Mouse (Mus musculus) liver, embryonic 14.5 days (tissue): ENCODE measurements at regions not wholly inside any gene's neighbourhood (a gene's known extent, or its start where the extent isn't known, plus 50 kb on each side); places are given as distances from the start of the nearest gene placed in this dataset.

Experiments used
- ATAC-seq: fragments of 200-750 bp; cut with Nextera tagmentation; 2 replicates; pipeline ENCODE4 v1.8.0; 2017; ENCODE audit warnings: moderate number of reproducible peaks, mild to moderate bottlenecking, moderate library complexity; ENCODE audit not compliant: insufficient read depth
- DNase-seq, 3 experiments: peaks; one replicate each; pipeline ENCODE4 v3.0.0-alpha.2; 2012 to 2013; ENCODE audit warnings: low read depth in 3 of 3, low spot score in 3 of 3
- H3K27ac ChIP-seq: fragments of 300-500 bp; sonication (generic); 2 replicates; pipeline ENCODE4 v1.5.1; 2014; ENCODE audit warnings: moderate library complexity, mild to moderate bottlenecking, control low read depth, inconsistent platforms
- H3K27me3 ChIP-seq: fragments of 300-500 bp; sonication (generic); 2 replicates; pipeline ENCODE4 v1.6.1; 2014; ENCODE audit warnings: mild to moderate bottlenecking, low read length, moderate library complexity; ENCODE audit not compliant: control insufficient read depth, insufficient read depth
- H3K36me3 ChIP-seq: fragments of 300-500 bp; sonication (generic); replicated peaks from 2 replicates; pipeline ENCODE4 v1.6.1; 2014; ENCODE audit warnings: low read depth; ENCODE audit not compliant: control insufficient read depth, insufficient read depth
- H3K4me1 ChIP-seq, 2 experiments: fragments of 200-500 bp in 1 of 2; fragments of 300-500 bp in 1 of 2; sonication (generic) in 1 of 2; replicated peaks; 2 replicates each; pipeline ENCODE4 v1.6.1; 2012 to 2014; ENCODE audit warnings: antibody characterized with exemption in 1 of 2, inconsistent platforms in 1 of 2, low read length in 1 of 2; ENCODE audit not compliant: control insufficient read depth in 2 of 2, insufficient read depth in 2 of 2
- H3K4me2 ChIP-seq: fragments of 300-500 bp; sonication (generic); 2 replicates; pipeline ENCODE4 v1.6.1; 2014; ENCODE audit warnings: low read depth, mild to moderate bottlenecking, control low read depth, moderate library complexity
- H3K4me3 ChIP-seq, 2 experiments: fragments of 200-500 bp in 1 of 2; fragments of 300-500 bp in 1 of 2; sonication (generic) in 1 of 2; 2 replicates each; pipeline ENCODE4 v1.5.1; 2012 to 2014; ENCODE audit warnings: low read depth in 2 of 2, low read length in 2 of 2, mild to moderate bottlenecking in 2 of 2, control low read depth in 1 of 2, inconsistent platforms in 1 of 2, moderate library complexity in 1 of 2; ENCODE audit not compliant: insufficient read depth in 1 of 2
- H3K9ac ChIP-seq: fragments of 300-500 bp; sonication (generic); replicated peaks from 2 replicates; pipeline ENCODE4 v1.6.1; 2014; ENCODE audit warnings: mild to moderate bottlenecking, control low read depth, moderate library complexity
- H3K9me3 ChIP-seq: fragments of 300-500 bp; sonication (generic); 2 replicates; pipeline ENCODE4 v1.6.1; 2016; ENCODE audit warnings: low read length, mixed read lengths; ENCODE audit not compliant: control insufficient read depth
- CTCF ChIP-seq: IDR thresholded peaks from 2 replicates; pipeline ENCODE4 v1.5.1; 2016; ENCODE audit warnings: antibody characterized with exemption, low read depth, control low read depth
- EP300 ChIP-seq: IDR thresholded peaks from 2 replicates; pipeline ENCODE4 v1.6.1; 2016; ENCODE audit warnings: antibody characterized with exemption, low read depth
- WGBS: fragments of 180-500 bp; shearing (Covaris S2); extraction: QIAGEN DNeasy Blood & Tissue Kit; methylation state at CpG from one replicate; pipeline ENCODE4 v1.1.7; 2014; ENCODE audit not compliant: insufficient replicate concordance; 5-methylcytosine and 5-hydroxymethylcytosine counted together

- Histone ChIP-seq H3K9ac (no peak overlapping the region), H3K27ac (no peak overlapping the region)
- ATAC-seq = no peak
Observed at GRCm38 (mm10) chr7:70016611-70017010, 349.9 kb downstream of the Nr2f2 start.

GRCm38 (mm10) chr7:70003200-70003986 lies 363.1 kb downstream of the Nr2f2 start:
- no peak for TF ChIP-seq CTCF
- no peak for TF ChIP-seq EP300
- DNase-seq (no peak), ATAC-seq (no peak)
- Histone ChIP-seq H3K4me2 (no peak overlapping the region), H3K9ac (no peak overlapping the region), H3K27me3 (no peaks in the 10 kb centered on the region), H3K4me3 (no peak overlapping the region), H3K27ac (no peak overlapping the region), H3K9me3 (no peaks in the 10 kb centered on the region), H3K36me3 (no peaks in the 10 kb centered on the region), H3K4me1 (no peaks in the 10 kb centered on the region)
- 64% methylated on average over 8 of the region's 8 CpGs for WGBS

More at GRCm38 (mm10) chr7:70016611-70017010, 349.9 kb downstream of the Nr2f2 start:
- Histone ChIP-seq H3K9me3 (no peaks in the 10 kb centered on the region), H3K4me1 (no peaks in the 10 kb centered on the region), H3K36me3 (no peaks in the 10 kb centered on the region), H3K4me3 (no peak overlapping the region), H3K4me2 (no peak overlapping the region), H3K27me3 (no peaks in the 10 kb centered on the region)
- no peak for DNase-seq
- TF ChIP-seq EP300 (no peak), CTCF (no peak)

- H3K36me3 ChIP-seq = no peaks in the 10 kb centered on the region
- no peaks in the 10 kb centered on the region for H3K9me3 ChIP-seq
- WGBS = 46% methylated on average over 1 of the region's 1 CpGs
- H3K27ac ChIP-seq = no peak overlapping the region
- H3K27me3 ChIP-seq = no peaks in the 10 kb centered on the region
- no peaks in the 10 kb centered on the region for H3K4me1 ChIP-seq
- no peak overlapping the region for H3K4me2 ChIP-seq
- TF ChIP-seq EP300 = no peak
- no peak for TF ChIP-seq CTCF
- H3K4me3 ChIP-seq = no peak overlapping the region
- no peak overlapping the region for H3K9ac ChIP-seq
- no peak for DNase-seq
- no peak for ATAC-seq
Observed at GRCm38 (mm10) chr7:69998756-69999155, 367.8 kb downstream of the Nr2f2 start.

- Histone ChIP-seq H3K36me3 (no peaks in the 10 kb centered on the region), H3K4me3 (no peak overlapping the region), H3K4me2 (no peak overlapping the region), H3K4me1 (no peaks in the 10 kb centered on the region), H3K9me3 (no peaks in the 10 kb centered on the region), H3K27me3 (no peaks in the 10 kb centered on the region), H3K9ac (no peak overlapping the region), H3K27ac (no peak overlapping the region)
- no peak for DNase-seq
- WGBS = 53% methylated on average over 6 of the region's 6 CpGs
- TF ChIP-seq EP300 (no peak), CTCF (no peak)
- no peak for ATAC-seq
Observed at GRCm38 (mm10) chr7:69994540-69995303, 371.8 kb downstream of the Nr2f2 start.
